ENCODE assay signal across 12 mouse cellular contexts in genomic region chr11:120851132-120851531, GRCm38 (mm10). TPM values are rescaled to one million over a fixed set of nuclear protein-coding genes. Genes with fewer than 3 reads are reported as not detected.
DNase-seq lines count a peak whose midpoint lies in the region; ATAC-seq and TF ChIP-seq lines count a peak whose summit lies in the region.
"Had no signal": no experiment of that assay in that cellular context is flagged by ENCODE, and none has a peak within 500 bp of the region (broad histone marks: within the 10 kb centered on the region; RNA-seq: fewer than 3 reads in every experiment).

No protein-coding gene starts in this region.

- TF ChIP-seq POLR2A in heart, adult 2 months (IDR thresholded peaks at IDR 0.05; ENCODE audit: insufficient read depth, low read depth, low read length), result no peak

- ATAC-seq in intestine, embryonic 15.5 days, result no peak
- ATAC-seq in forebrain, embryonic 13.5 days, result no peak
- ATAC-seq: hindbrain, embryonic 16.5 days had no signal

- TF ChIP-seq CTCF in heart, adult 2 months (IDR thresholded peaks at IDR 0.05), result no peak

- intact Hi-C loops in heart, adult 2 months (cut with DNase I), result no loop called here

- peak; percentile 35 to 65 for DNase-seq in urinary bladder, postnatal 36 days (ENCODE audit: low spot score in 2 of 2)
- no peak for DNase-seq in urinary bladder, postnatal 10 days (ENCODE audit: low spot score)
- peak; percentile 67 to 73 for DNase-seq in kidney, postnatal 36 days
- DNase-seq in heart, adult 2 months, result no peak
- no peak for DNase-seq in testis, postnatal 14 days (ENCODE audit: low spot score)
- no peak for DNase-seq in cerebellum, postnatal 4 days (ENCODE audit: low spot score in 2 of 2)
- DNase-seq: thymus, postnatal 14 days had no signal

- no peak overlapping the region for H3K4me3 ChIP-seq in intestine, embryonic 15.5 days (replicated peaks)
- no peak overlapping the region for H3K4me3 ChIP-seq in heart, adult 2 months
- H3K4me3 ChIP-seq in forebrain, embryonic 13.5 days, result no peak overlapping the region
- H3K4me3 ChIP-seq: forebrain, embryonic 12.5 days; left cerebral cortex, adult 2 months had no signal

- H3K4me1 ChIP-seq in intestine, embryonic 15.5 days (replicated peaks), result peaks cover 22% of the 10 kb centered on the region
- H3K4me1 ChIP-seq in heart, adult 2 months (ENCODE audit: control insufficient read depth, insufficient read depth, low read length), result peaks cover 4% of the 10 kb centered on the region
- no peaks in the 10 kb centered on the region for H3K4me1 ChIP-seq in forebrain, embryonic 13.5 days
- H3K4me1 ChIP-seq: forebrain, embryonic 12.5 days had no signal

- H3K4me2 ChIP-seq in intestine, embryonic 15.5 days (replicated peaks), result no peak overlapping the region
- no peak overlapping the region for H3K4me2 ChIP-seq in forebrain, embryonic 13.5 days
- H3K4me2 ChIP-seq: forebrain, embryonic 12.5 days had no signal

- no peak for TF ChIP-seq EP300 in heart, adult 2 months (IDR thresholded peaks at IDR 0.05; ENCODE audit: insufficient read depth, low read depth, low read length)

- 82% methylated on average over 1 of the region's 1 CpGs for WGBS in intestine, embryonic 15.5 days
- 65% methylated on average over 1 of the region's 1 CpGs for WGBS in heart, adult 2 months
- WGBS in forebrain, embryonic 13.5 days, result 84% methylated on average over 1 of the region's 1 CpGs

- no peaks in the 10 kb centered on the region for H3K36me3 ChIP-seq in intestine, embryonic 15.5 days
- H3K36me3 ChIP-seq in heart, adult 2 months (ENCODE audit: control insufficient read depth, insufficient read depth, low read length), result no peaks in the 10 kb centered on the region
- peaks cover 17% of the 10 kb centered on the region for H3K36me3 ChIP-seq in forebrain, embryonic 13.5 days (ENCODE audit: poor library complexity, severe bottlenecking)

- H3K27me3 ChIP-seq in intestine, embryonic 15.5 days (replicated peaks), result no peaks in the 10 kb centered on the region
- H3K27me3 ChIP-seq in heart, adult 2 months (ENCODE audit: control insufficient read depth, insufficient read depth, low read length), result no peaks in the 10 kb centered on the region
- no peaks in the 10 kb centered on the region for H3K27me3 ChIP-seq in forebrain, embryonic 13.5 days
- H3K27me3 ChIP-seq: forebrain, embryonic 12.5 days had no signal

- H3K79me2 ChIP-seq in heart, adult 2 months (replicated peaks; ENCODE audit: control insufficient read depth, insufficient read depth, low read length), result no peaks in the 10 kb centered on the region

- 0 out of 2 replicates have a peak overlapping the region, but pooled peaks have one; percentile 51 for H3K27ac ChIP-seq in intestine, embryonic 15.5 days
- no peak overlapping the region for H3K27ac ChIP-seq in heart, adult 2 months
- H3K27ac ChIP-seq in forebrain, embryonic 13.5 days, result no peak overlapping the region
- H3K27ac ChIP-seq: forebrain, embryonic 12.5 days; left cerebral cortex, adult 2 months had no signal

- no peak overlapping the region for H3K9ac ChIP-seq in intestine, embryonic 15.5 days
- H3K9ac ChIP-seq in heart, adult 2 months (ENCODE audit: low read depth, low read length), result no peak overlapping the region
- no peak overlapping the region for H3K9ac ChIP-seq in forebrain, embryonic 13.5 days
- H3K9ac ChIP-seq: forebrain, embryonic 12.5 days had no signal

- no peaks in the 10 kb centered on the region for H3K9me3 ChIP-seq in intestine, embryonic 15.5 days
- no peaks in the 10 kb centered on the region for H3K9me3 ChIP-seq in forebrain, embryonic 13.5 days (replicated peaks)
- H3K9me3 ChIP-seq: forebrain, embryonic 12.5 days had no signal

RNA-seq across cellular contexts. Expression of gene Fasn, which starts 26.8 kb away (rescaled TPM):
- polyA plus RNA-seq in intestine, embryonic 15.5 days (2015; fragmentation: Nextera tagmentation; extraction: Ambion mirVana), result 48.8 and 54.3 TPM in 2 replicates
- 10 to 100 TPM; 22.0 to 32.1 TPM for total RNA-seq in heart, adult 2 months (2021)
- 318 and 731 TPM in 2 replicates for polyA plus RNA-seq in heart, adult 2 months (2012; rRNA removed)
- 61.4 and 79.4 TPM in 2 replicates for polyA plus RNA-seq in forebrain, embryonic 13.5 days (2015; fragmentation: Nextera tagmentation; extraction: Ambion mirVana)

RNA-seq across cellular contexts. Expression of gene Dus1l, which starts 54.9 kb away (rescaled TPM):
- polyA plus RNA-seq in intestine, embryonic 15.5 days (2015; fragmentation: Nextera tagmentation; extraction: Ambion mirVana), result 76.5 and 82.1 TPM in 2 replicates
- 10 to 100 TPM; 23.3 to 23.5 TPM for total RNA-seq in heart, adult 2 months (2021)
- 20.6 and 26.4 TPM in 2 replicates for polyA plus RNA-seq in heart, adult 2 months (2012; rRNA removed)
- 58.6 and 67.7 TPM in 2 replicates for polyA plus RNA-seq in forebrain, embryonic 13.5 days (2015; fragmentation: Nextera tagmentation; extraction: Ambion mirVana)

Comparison
In these comparisons a context has a peak if more than half of its experiments do, and no peak if none do; other contexts are left out.
1. DNase-seq: peak in urinary bladder, postnatal 36 days (2 of 2) and kidney, postnatal 36 days (2 of 2); none in urinary bladder, postnatal 10 days (single experiment), heart, adult 2 months (0 of 2), testis, postnatal 14 days (single experiment) and cerebellum, postnatal 4 days (0 of 2).